Mouse (Mus musculus) heart, adult 8-10 months (tissue): ENCODE measurements around the gene Uba52. TPM values are rescaled to one million over a fixed set of nuclear protein-coding genes. Genes with fewer than 3 reads are reported as not detected.

Source experiments
- total RNA-seq, 4 experiments: library from RNA; stranded (reverse); gene quantifications; 2 replicates each; pipeline ENCODE4 v1.2.4; 2022

Gene Uba52
- total RNA-seq, 4 experiments from 2014 or later = 1,436 to 1,703 (median 1,558) TPM

Other genes starting within 250 kb of the Uba52 start
- gene Homer3, start 228.0 kb downstream of the Uba52 start, total RNA-seq = 1 to 10 TPM; 7.8 to 9.1 (median 8.0) TPM
- 10 to 100 TPM; 26.0 to 34.5 (median 31.9) TPM for gene Ddx49, start 208.3 kb downstream of the Uba52 start, total RNA-seq
- 100 to 1,000 TPM; 148 to 165 (median 161) TPM for gene Cope, start 208.3 kb downstream of the Uba52 start, total RNA-seq
- under 1 TPM; 0.14 to 0.53 (median 0.38) TPM for gene Cers1, start 195.0 kb downstream of the Uba52 start, total RNA-seq
- under 1 TPM in 3 of 4 experiments, not detected in 1; 0.23 to 0.85 (median 0.41) TPM for gene Gdf1, start 181.0 kb downstream of the Uba52 start, total RNA-seq
- 10 to 100 TPM; 46.7 to 48.8 (median 47.5) TPM for gene Upf1, start 157.5 kb downstream of the Uba52 start, total RNA-seq
- 1 to 10 TPM; 4.7 to 7.7 (median 6.2) TPM for gene Comp, start 137.2 kb downstream of the Uba52 start, total RNA-seq
- 1 to 10 TPM; 7.5 to 9.8 (median 7.6) TPM for gene Crtc1, start 71.2 kb downstream of the Uba52 start, total RNA-seq
- 1 to 10 TPM; 8.1 to 9.3 (median 8.4) TPM for gene Klhl26, start 33.8 kb downstream of the Uba52 start, total RNA-seq
- gene Tmem59l, start 23.4 kb downstream of the Uba52 start, total RNA-seq = not detected
- under 1 TPM in 2 of 4 experiments, not detected in 2; 0.57 to 0.97 TPM for gene Crlf1, start 17.6 kb downstream of the Uba52 start, total RNA-seq
- 100 to 1,000 TPM; 118 to 133 (median 124) TPM for gene Rex1bd, start 4.0 kb downstream of the Uba52 start, total RNA-seq
- gene Fkbp8, start 16.9 kb upstream of the Uba52 start, total RNA-seq = 100 to 1,000 TPM; 135 to 145 (median 137) TPM
- gene Kxd1, start 17.2 kb upstream of the Uba52 start, total RNA-seq = 100 to 1,000 TPM in 3 of 4 experiments, 10 to 100 TPM in 1; 97.9 to 114 (median 103) TPM
- gene Ell, start 28.7 kb upstream of the Uba52 start, total RNA-seq = 10 to 100 TPM in 3 of 4 experiments, 1 to 10 TPM in 1; 9.3 to 12.4 (median 10.6) TPM
- 10 to 100 TPM; 15.5 to 37.5 (median 23.7) TPM for gene Isyna1, start 83.6 kb upstream of the Uba52 start, total RNA-seq
- 10 to 100 TPM; 29.1 to 34.1 (median 31.3) TPM for gene Ssbp4, start 98.1 kb upstream of the Uba52 start, total RNA-seq
- gene Lrrc25, start 105.4 kb upstream of the Uba52 start, total RNA-seq = 1 to 10 TPM; 1.4 to 2.3 (median 1.8) TPM
- gene Gdf15, start 121.7 kb upstream of the Uba52 start, total RNA-seq = 1 to 10 TPM in 2 of 4 experiments, under 1 TPM in 2; 0.69 to 1.9 (median 1.2) TPM
- gene Pgpep1, start 149.6 kb upstream of the Uba52 start, total RNA-seq = 10 to 100 TPM; 40.0 to 57.7 (median 44.4) TPM
- gene Lsm4, start 162.4 kb upstream of the Uba52 start, total RNA-seq = 10 to 100 TPM; 57.9 to 67.1 (median 63.4) TPM
- 100 to 1,000 TPM in 3 of 4 experiments, 10 to 100 TPM in 1; 84.2 to 134 (median 114) TPM for gene Jund, start 188.1 kb upstream of the Uba52 start, total RNA-seq
- under 1 TPM in 1 of 4 experiments, not detected in 3; 0.06 TPM for gene Iqcn, start 192.7 kb upstream of the Uba52 start, total RNA-seq
- gene Gm3336, start 207.7 kb upstream of the Uba52 start, total RNA-seq = not detected
- 1 to 10 TPM; 1.8 to 3.7 (median 2.4) TPM for gene Pde4c, start 212.9 kb upstream of the Uba52 start, total RNA-seq
- 10 to 100 TPM; 46.3 to 60.7 (median 50.6) TPM for gene Rab3a, start 243.9 kb upstream of the Uba52 start, total RNA-seq